10 mouse cellular contexts compared by ENCODE assay signal in the genomic region with DNA sequence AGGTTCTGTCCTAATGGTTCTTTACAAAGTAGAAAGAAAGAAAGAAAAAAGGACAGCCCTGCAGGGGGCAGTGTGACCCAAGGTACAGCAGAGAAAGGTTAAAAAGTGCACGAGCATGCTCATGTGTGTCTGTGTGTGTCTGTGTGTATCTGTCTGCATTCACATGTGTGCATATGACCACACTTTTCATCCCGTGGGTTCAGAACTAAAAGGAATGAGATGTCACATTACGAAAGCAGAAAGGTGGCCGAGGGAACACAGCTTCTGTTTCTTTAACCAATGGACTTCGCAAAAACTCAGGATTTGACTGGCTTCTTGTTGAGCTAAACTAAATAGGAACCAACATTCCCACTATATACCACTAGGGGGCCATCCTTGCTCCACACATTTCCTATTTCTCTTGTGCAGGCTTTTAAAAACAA. TPM values are rescaled to one million over a fixed set of nuclear protein-coding genes. Genes with fewer than 3 reads are reported as not detected.
A peak's percentile ranks its signal among the peaks of the same experiment; 100 is the strongest.
DNase-seq lines count a peak whose midpoint lies in the region; ATAC-seq and TF ChIP-seq lines count a peak whose summit lies in the region.
"Had no signal": no experiment of that assay in that cellular context is flagged by ENCODE, and none has a peak within 500 bp of the region (broad histone marks: within the 10 kb centered on the region; RNA-seq: fewer than 3 reads in every experiment).

No protein-coding gene starts in this region.

- no peaks in the 10 kb centered on the region for H3K27me3 ChIP-seq in intestine, postnatal 0 days (replicated peaks; ENCODE audit: control insufficient read depth, insufficient read depth, low read length)
- H3K27me3 ChIP-seq in intestine, embryonic 15.5 days (replicated peaks) = no peaks in the 10 kb centered on the region
- H3K27me3 ChIP-seq in E14TG2a.4 (ENCODE audit: insufficient read depth, low read length) = no peaks in the 10 kb centered on the region
- H3K27me3 ChIP-seq: hindbrain, embryonic 15.5 days; stomach, embryonic 15.5 days had no signal

- 27% methylated on average over 5 of the region's 5 CpGs for whole genome bisulfite sequencing in intestine, postnatal 0 days
- 26% methylated on average over 5 of the region's 5 CpGs for WGBS in intestine, embryonic 15.5 days

- peak; percentile 72 for TF ChIP-seq CTCF in intestine, postnatal 0 days (IDR thresholded peaks at IDR 0.05; ENCODE audit: low read depth)
- TF ChIP-seq CTCF in E14TG2a.4 (conservative IDR thresholded peaks at IDR 0.05; ENCODE audit: low read length) = peak; percentile 56; the same call in 1 of the 2 replicates
- peak; percentile 38; the same call in 1 of the 2 replicates for TF ChIP-seq CTCF in embryonic fibroblast, embryonic 13.5 days (IDR thresholded peaks at IDR 0.05; ENCODE audit: borderline replicate concordance, insufficient read depth, low read length)

- no peak overlapping the region for H3K27ac ChIP-seq in intestine, postnatal 0 days (ENCODE audit: low read depth, low read length)
- H3K27ac ChIP-seq in intestine, embryonic 15.5 days = no peak overlapping the region
- no peak overlapping the region for H3K27ac ChIP-seq in embryonic fibroblast, embryonic 13.5 days (ENCODE audit: insufficient read depth, low read length)
- H3K27ac ChIP-seq: hindbrain, embryonic 15.5 days; stomach, embryonic 15.5 days had no signal

- no peak for ATAC-seq in intestine, postnatal 0 days
- no peak for ATAC-seq in intestine, embryonic 15.5 days
- peak; percentile 49 for ATAC-seq in activated CD4-positive, CD25-positive, alpha-beta regulatory T cell, adult 4 months

- H3K4me3 ChIP-seq in intestine, postnatal 0 days (ENCODE audit: low read depth, low read length) = no peak overlapping the region
- no peak overlapping the region for H3K4me3 ChIP-seq in intestine, embryonic 15.5 days (replicated peaks)
- no peak overlapping the region for H3K4me3 ChIP-seq in E14TG2a.4 (replicated peaks; ENCODE audit: low read length)
- H3K4me3 ChIP-seq in embryonic fibroblast, embryonic 13.5 days (ENCODE audit: insufficient read depth, low read length) = no peak overlapping the region
- H3K4me3 ChIP-seq: hindbrain, embryonic 15.5 days; stomach, embryonic 15.5 days had no signal

- H3K4me2 ChIP-seq in intestine, postnatal 0 days (replicated peaks; ENCODE audit: low read depth) = no peak overlapping the region
- no peak overlapping the region for H3K4me2 ChIP-seq in intestine, embryonic 15.5 days (replicated peaks)
- H3K4me2 ChIP-seq: hindbrain, embryonic 15.5 days; stomach, embryonic 15.5 days had no signal

- no peaks in the 10 kb centered on the region for H3K4me1 ChIP-seq in intestine, postnatal 0 days (replicated peaks; ENCODE audit: control insufficient read depth, insufficient read depth, low read length)
- H3K4me1 ChIP-seq in intestine, embryonic 15.5 days (replicated peaks) = no peaks in the 10 kb centered on the region
- H3K4me1 ChIP-seq in E14TG2a.4 (replicated peaks; ENCODE audit: low read depth, low read length) = peaks cover 8% of the 10 kb centered on the region
- H3K4me1 ChIP-seq in embryonic fibroblast, embryonic 13.5 days (ENCODE audit: control insufficient read depth, insufficient read depth, low read length) = no peaks in the 10 kb centered on the region
- H3K4me1 ChIP-seq: hindbrain, embryonic 15.5 days; stomach, embryonic 15.5 days had no signal

- peak; percentile 42 to 65 for DNase-seq in left cerebral cortex, postnatal 25 days (ENCODE audit: low spot score in 2 of 2)
- peak; percentile 72 for DNase-seq in naive thymus-derived CD4-positive, alpha-beta T cell, adult 2 months (ENCODE audit: low read depth)
- no peak for DNase-seq in right cerebral cortex, postnatal 25 days

- H3K36me3 ChIP-seq in intestine, postnatal 0 days (ENCODE audit: control insufficient read depth, insufficient read depth) = peaks cover 20% of the 10 kb centered on the region
- H3K36me3 ChIP-seq in intestine, embryonic 15.5 days = no peaks in the 10 kb centered on the region
- peaks cover 72% of the 10 kb centered on the region for H3K36me3 ChIP-seq in E14TG2a.4 (ENCODE audit: insufficient read depth, low read length)

- no peak overlapping the region for H3K9ac ChIP-seq in intestine, postnatal 0 days (ENCODE audit: low read depth, low read length)
- no peak overlapping the region for H3K9ac ChIP-seq in intestine, embryonic 15.5 days
- H3K9ac ChIP-seq: hindbrain, embryonic 15.5 days; stomach, embryonic 15.5 days had no signal

- no peaks in the 10 kb centered on the region for H3K9me3 ChIP-seq in intestine, postnatal 0 days (ENCODE audit: control insufficient read depth)
- H3K9me3 ChIP-seq in intestine, embryonic 15.5 days = no peaks in the 10 kb centered on the region
- no peaks in the 10 kb centered on the region for H3K9me3 ChIP-seq in E14TG2a.4 (ENCODE audit: low read length)
- H3K9me3 ChIP-seq: hindbrain, embryonic 15.5 days; stomach, embryonic 15.5 days had no signal

- intact Hi-C loops in left cerebral cortex, postnatal 25 days (cut with DNase I) = no loop called here

- TF ChIP-seq POLR2A in embryonic fibroblast, embryonic 13.5 days (IDR thresholded peaks at IDR 0.05; ENCODE audit: low read depth, low read length) = no peak

RNA-seq across cellular contexts. Expression of a gene that starts 24.6 kb away (rescaled TPM):
- polyA plus RNA-seq in intestine, postnatal 0 days (2015; fragmentation: Nextera tagmentation; extraction: Ambion mirVana) = 2.5 and 2.7 TPM in 2 replicates
- polyA plus RNA-seq in intestine, embryonic 15.5 days (2015; fragmentation: Nextera tagmentation; extraction: Ambion mirVana) = 4.8 and 5.3 TPM in 2 replicates
- polyA plus RNA-seq in activated CD4-positive, CD25-positive, alpha-beta regulatory T cell, adult 4 months (2017; shearing (Covaris generic)) = 1 to 10 TPM; 1.8 to 2.0 TPM
- 4.5 and 4.7 TPM in 2 replicates for polyA plus RNA-seq in embryonic fibroblast, embryonic 13.5 days (2011; ENCODE audit: insufficient read length, low read depth, missing spikeins)
- 10 to 100 TPM; 17.1 to 18.7 TPM for total RNA-seq in left cerebral cortex, postnatal 25 days (2021)

RNA-seq across cellular contexts. Expression of a gene that starts 24.6 kb away (rescaled TPM):
- polyA plus RNA-seq in intestine, postnatal 0 days (2015; fragmentation: Nextera tagmentation; extraction: Ambion mirVana) = 145 and 157 TPM in 2 replicates
- 155 and 165 TPM in 2 replicates for polyA plus RNA-seq in intestine, embryonic 15.5 days (2015; fragmentation: Nextera tagmentation; extraction: Ambion mirVana)
- polyA plus RNA-seq in activated CD4-positive, CD25-positive, alpha-beta regulatory T cell, adult 4 months (2017; shearing (Covaris generic)) = 100 to 1,000 TPM in 1 of 2 experiments, 10 to 100 TPM in 1; 96.4 to 102 TPM
- polyA plus RNA-seq in embryonic fibroblast, embryonic 13.5 days (2011; ENCODE audit: insufficient read length, low read depth, missing spikeins) = 69.2 and 75.1 TPM in 2 replicates
- 100 to 1,000 TPM; 117 to 120 TPM for total RNA-seq in left cerebral cortex, postnatal 25 days (2021)

RNA-seq across cellular contexts. Expression of a gene that starts 51.3 kb away (rescaled TPM):
- 35.1 and 37.0 TPM in 2 replicates for polyA plus RNA-seq in intestine, postnatal 0 days (2015; fragmentation: Nextera tagmentation; extraction: Ambion mirVana)
- polyA plus RNA-seq in intestine, embryonic 15.5 days (2015; fragmentation: Nextera tagmentation; extraction: Ambion mirVana) = 70.9 and 95.9 TPM in 2 replicates
- polyA plus RNA-seq in activated CD4-positive, CD25-positive, alpha-beta regulatory T cell, adult 4 months (2017; shearing (Covaris generic)) = 10 to 100 TPM; 29.5 to 46.5 TPM
- polyA plus RNA-seq in embryonic fibroblast, embryonic 13.5 days (2011; ENCODE audit: insufficient read length, low read depth, missing spikeins) = 164 and 243 TPM in 2 replicates
- total RNA-seq in left cerebral cortex, postnatal 25 days (2021) = 100 to 1,000 TPM; 263 to 279 TPM
